Mouse (Mus musculus) T-cell, adult 66 days (primary cell): ENCODE measurements around the gene 2010109A12Rik. TPM values are rescaled to one million over a fixed set of nuclear protein-coding genes. Genes with fewer than 3 reads are reported as not detected.

Source experiments
- total RNA-seq, 2 experiments: library from RNA; stranded (reverse); gene quantifications; 3 replicates in 1 of 2; 4 replicates in 1 of 2; pipeline ENCODE4 v1.2.4; 2023

Gene 2010109A12Rik
- total RNA-seq: 1 to 10 TPM; 3.1 TPM

GRCm38 (mm10) chr5:93206109-93207005, at the start of gene 2010109A12Rik, which contains the start of gene Ccni:
Gene 2010109A12Rik (plus strand): TSS chr5:93206518.
Gene Ccni (minus strand): TSS chr5:93206495.

Other genes starting within 250 kb of the 2010109A12Rik start
- not detected for gene Sowahb, start 161.5 kb upstream of the 2010109A12Rik start, total RNA-seq
- 10 to 100 TPM; 60.4 to 72.2 TPM for gene Sept11, start 113.1 kb upstream of the 2010109A12Rik start, total RNA-seq
- gene Ccni, start within 50 bp of the 2010109A12Rik start, total RNA-seq: 100 to 1,000 TPM; 167 to 171 TPM
- gene Ccng2, start 60.7 kb downstream of the 2010109A12Rik start, total RNA-seq: 10 to 100 TPM; 50.8 to 67.8 TPM